Mouse (Mus musculus) hindbrain, embryonic 14.5 days (tissue): ENCODE measurements at regions not wholly inside any gene's neighbourhood (a gene's known extent, or its start where the extent isn't known, plus 50 kb on each side); places are given as distances from the start of the nearest gene placed in this dataset.

Experiments used
- ATAC-seq: fragments of 200-750 bp; cut with Nextera tagmentation; 2 replicates; pipeline ENCODE4 v1.8.0; 2017; ENCODE audit warnings: moderate number of reproducible peaks, mild to moderate bottlenecking, moderate TSS enrichment, moderate library complexity; ENCODE audit not compliant: low FRiP score
- DNase-seq: peaks from one replicate; pipeline ENCODE4 v3.0.0-alpha.2; 2015; ENCODE audit warnings: low spot score
- H3K27ac ChIP-seq: fragments of 300-500 bp; sonication (generic); 2 replicates; pipeline ENCODE4 v1.5.1; 2014; ENCODE audit warnings: mild to moderate bottlenecking, moderate library complexity
- H3K27me3 ChIP-seq: fragments of 300-500 bp; sonication (generic); 2 replicates; pipeline ENCODE4 v1.6.1; 2014; ENCODE audit warnings: mild to moderate bottlenecking, low read length, mixed read lengths; ENCODE audit not compliant: control insufficient read depth, insufficient read depth
- H3K36me3 ChIP-seq: fragments of 300-500 bp; sonication (generic); replicated peaks from 2 replicates; pipeline ENCODE4 v1.6.1; 2014; ENCODE audit not compliant: control insufficient read depth, insufficient read depth
- H3K4me1 ChIP-seq: fragments of 300-500 bp; sonication (generic); replicated peaks from 2 replicates; pipeline ENCODE4 v1.6.1; 2014; ENCODE audit warnings: antibody characterized with exemption, low read length, mixed read lengths; ENCODE audit not compliant: control insufficient read depth, insufficient read depth
- H3K4me2 ChIP-seq: fragments of 300-500 bp; sonication (generic); replicated peaks from 2 replicates; pipeline ENCODE4 v1.6.1; 2014; ENCODE audit warnings: mild to moderate bottlenecking, moderate library complexity
- H3K4me3 ChIP-seq: fragments of 300-500 bp; sonication (generic); replicated peaks from 2 replicates; pipeline ENCODE4 v1.5.1; 2014; ENCODE audit warnings: mild to moderate bottlenecking, low read length
- H3K9ac ChIP-seq: fragments of 300-500 bp; sonication (generic); 2 replicates; pipeline ENCODE4 v1.6.1; 2014
- H3K9me3 ChIP-seq: fragments of 300-500 bp; sonication (generic); 2 replicates; pipeline ENCODE4 v1.6.1; 2016; ENCODE audit warnings: low read length; ENCODE audit not compliant: control insufficient read depth
- WGBS: fragments of 180-500 bp; shearing (Covaris S2); extraction: QIAGEN DNeasy Blood & Tissue Kit; methylation state at CpG from one replicate; pipeline ENCODE4 v1.1.7; 2014; 5-methylcytosine and 5-hydroxymethylcytosine counted together

- DNase-seq (no peak), ATAC-seq (no peak)
- Histone ChIP-seq H3K27ac (no peak overlapping the region), H3K4me3 (no peak overlapping the region), H3K36me3 (no peaks in the 10 kb centered on the region), H3K4me1 (no peaks in the 10 kb centered on the region), H3K4me2 (no peak overlapping the region), H3K27me3 (no peaks in the 10 kb centered on the region), H3K9ac (no peak overlapping the region), H3K9me3 (no peaks in the 10 kb centered on the region)
- WGBS: 50% methylated on average over 14 of the region's 14 CpGs
These were observed 161.3 kb downstream of the Cysltr2 start for GRCm38 (mm10) chr14:72887470-72888071.

GRCm38 (mm10) chr14:72886935-72887369, 162.0 kb downstream of the Cysltr2 start:
- no peak for ATAC-seq

GRCm38 (mm10) chr14:72885824-72886223, 163.1 kb downstream of the Cysltr2 start:
- Histone ChIP-seq H3K36me3 (no peaks in the 10 kb centered on the region), H3K4me1 (no peaks in the 10 kb centered on the region), H3K4me2 (no peak overlapping the region), H3K9ac (no peak overlapping the region), H3K27ac (no peak overlapping the region), H3K9me3 (no peaks in the 10 kb centered on the region), H3K4me3 (no peak overlapping the region), H3K27me3 (no peaks in the 10 kb centered on the region)
- DNase-seq (no peak), ATAC-seq (no peak)
- 94% methylated on average over 4 of the region's 4 CpGs for WGBS

More at GRCm38 (mm10) chr14:72886935-72887369, 162.0 kb downstream of the Cysltr2 start:
- WGBS: 85% methylated on average over 12 of the region's 12 CpGs
- Histone ChIP-seq H3K36me3 (no peaks in the 10 kb centered on the region), H3K4me2 (no peak overlapping the region), H3K4me1 (no peaks in the 10 kb centered on the region), H3K27me3 (no peaks in the 10 kb centered on the region), H3K9me3 (no peaks in the 10 kb centered on the region), H3K4me3 (no peak overlapping the region), H3K27ac (no peak overlapping the region), H3K9ac (no peak overlapping the region)
- no peak for DNase-seq

GRCm38 (mm10) chr14:72884561-72884960, 164.4 kb downstream of the Cysltr2 start:
- Histone ChIP-seq H3K9me3 (no peaks in the 10 kb centered on the region), H3K4me3 (no peak overlapping the region), H3K4me2 (no peak overlapping the region), H3K9ac (no peak overlapping the region), H3K4me1 (no peaks in the 10 kb centered on the region), H3K36me3 (no peaks in the 10 kb centered on the region), H3K27me3 (no peaks in the 10 kb centered on the region), H3K27ac (no peak overlapping the region)
- ATAC-seq (no peak), DNase-seq (no peak)
- 79% methylated on average over 4 of the region's 4 CpGs for WGBS

GRCm38 (mm10) chr14:72877132-72877531, 167.3 kb upstream of the Fndc3a start:
- no peak for ATAC-seq
- H3K27ac ChIP-seq: no peak overlapping the region
- H3K9ac ChIP-seq: no peak overlapping the region
- H3K9me3 ChIP-seq: no peaks in the 10 kb centered on the region
- no peaks in the 10 kb centered on the region for H3K27me3 ChIP-seq
- no peak overlapping the region for H3K4me3 ChIP-seq
- no peak for DNase-seq
- no peaks in the 10 kb centered on the region for H3K36me3 ChIP-seq
- H3K4me1 ChIP-seq: no peaks in the 10 kb centered on the region
- H3K4me2 ChIP-seq: no peak overlapping the region

- WGBS: 89% methylated on average over 3 of the region's 3 CpGs
These were observed 163.7 kb upstream of the Fndc3a start for GRCm38 (mm10) chr14:72873494-72873893.

GRCm38 (mm10) chr14:72869188-72869749, 159.5 kb upstream of the Fndc3a start:
- Histone ChIP-seq H3K4me3 (0 out of 2 replicates have a peak overlapping the region, but pooled peaks have one; percentile 12), H3K4me1 (peaks cover 10% of the 10 kb centered on the region), H3K27ac (peak overlapping the region; percentile 86), H3K9me3 (no peaks in the 10 kb centered on the region), H3K9ac (peak overlapping the region; percentile 41; the same call in 1 of the 2 replicates), H3K36me3 (no peaks in the 10 kb centered on the region), H3K4me2 (peak overlapping the region; percentile 34), H3K27me3 (no peaks in the 10 kb centered on the region)
- ATAC-seq (peak; percentile 74), DNase-seq (peak; percentile 43)
- WGBS: 26% methylated on average over 20 of the region's 20 CpGs

More at GRCm38 (mm10) chr14:72873494-72873893, 163.7 kb upstream of the Fndc3a start:
- Histone ChIP-seq H3K4me2 (no peak overlapping the region), H3K4me3 (no peak overlapping the region), H3K36me3 (no peaks in the 10 kb centered on the region), H3K27ac (no peak overlapping the region), H3K27me3 (no peaks in the 10 kb centered on the region), H3K9me3 (no peaks in the 10 kb centered on the region), H3K9ac (no peak overlapping the region), H3K4me1 (peaks cover 10% of the 10 kb centered on the region)
- ATAC-seq: no peak
- no peak for DNase-seq

- H3K4me2 ChIP-seq: no peak overlapping the region
- no peaks in the 10 kb centered on the region for H3K27me3 ChIP-seq
- H3K36me3 ChIP-seq: no peaks in the 10 kb centered on the region
- no peak overlapping the region for H3K4me3 ChIP-seq
- H3K9ac ChIP-seq: no peak overlapping the region
- 83% methylated on average over 2 of the region's 2 CpGs for WGBS
- H3K4me1 ChIP-seq: peaks cover 10% of the 10 kb centered on the region
- ATAC-seq (no peak), DNase-seq (no peak)
- H3K9me3 ChIP-seq: no peaks in the 10 kb centered on the region
- no peak overlapping the region for H3K27ac ChIP-seq
These were observed 157.1 kb upstream of the Fndc3a start for GRCm38 (mm10) chr14:72866896-72867295.

GRCm38 (mm10) chr14:72865531-72865930, 155.7 kb upstream of the Fndc3a start:
- ATAC-seq (no peak), DNase-seq (no peak)
- no peaks in the 10 kb centered on the region for H3K27me3 ChIP-seq
- no peaks in the 10 kb centered on the region for H3K9me3 ChIP-seq
- H3K4me1 ChIP-seq: peaks cover 10% of the 10 kb centered on the region
- no peak overlapping the region for H3K4me2 ChIP-seq
- H3K27ac ChIP-seq: no peak overlapping the region
- no peaks in the 10 kb centered on the region for H3K36me3 ChIP-seq
- H3K4me3 ChIP-seq: no peak overlapping the region
- no peak overlapping the region for H3K9ac ChIP-seq
